Mouse (Mus musculus) kidney, embryonic 16.5 days (tissue): ENCODE measurements around the gene Mctp1. TPM values are rescaled to one million over a fixed set of nuclear protein-coding genes. Genes with fewer than 3 reads are reported as not detected.
A peak's percentile ranks its signal among the peaks of the same experiment; 100 is the strongest.
"Not testable (repeated sequence)": the region's sequence is repeated elsewhere in the genome, so short reads cannot be mapped to it uniquely, and the experiment has no call there.

Experiments
- ATAC-seq: fragments of 200-750 bp; cut with Nextera tagmentation; 2 replicates; pipeline ENCODE4 v1.8.0; 2017; ENCODE audit warnings: moderate TSS enrichment; ENCODE audit not compliant: low FRiP score, low TSS enrichment
- H3K27ac ChIP-seq: fragments of 300-500 bp; sonication (generic); 2 replicates; pipeline ENCODE4 v1.5.1; 2014; ENCODE audit warnings: low read length
- H3K27me3 ChIP-seq: fragments of 300-500 bp; sonication (generic); 2 replicates; pipeline ENCODE4 v1.6.1; 2014; ENCODE audit warnings: low read length, control low read depth, mixed read lengths; ENCODE audit not compliant: insufficient read depth
- H3K36me3 ChIP-seq: fragments of 300-500 bp; sonication (generic); 2 replicates; pipeline ENCODE4 v1.6.1; 2014; ENCODE audit warnings: low read length, control low read depth, mixed read lengths; ENCODE audit not compliant: insufficient read depth
- H3K4me1 ChIP-seq: fragments of 300-500 bp; sonication (generic); 2 replicates; pipeline ENCODE4 v1.6.1; 2014; ENCODE audit warnings: low read length, control low read depth, mixed read lengths; ENCODE audit not compliant: insufficient read depth
- H3K4me2 ChIP-seq: fragments of 300-500 bp; sonication (generic); replicated peaks from 2 replicates; pipeline ENCODE4 v1.6.1; 2014; ENCODE audit warnings: low read depth, low read length
- H3K4me3 ChIP-seq: fragments of 300-500 bp; sonication (generic); 2 replicates; pipeline ENCODE4 v1.5.1; 2014; ENCODE audit warnings: mild to moderate bottlenecking, low read length
- H3K9ac ChIP-seq: fragments of 300-500 bp; sonication (generic); replicated peaks from 2 replicates; pipeline ENCODE4 v1.6.1; 2014; ENCODE audit warnings: low read length
- H3K9me3 ChIP-seq: fragments of 300-500 bp; sonication (generic); 2 replicates; pipeline ENCODE4 v1.6.1; 2016; ENCODE audit warnings: low read length, control low read depth
- WGBS: fragments of 180-500 bp; shearing (Covaris S2); extraction: QIAGEN DNeasy Blood & Tissue Kit; methylation state at CpG from one replicate; pipeline ENCODE4 v1.1.7; 2014; 5-methylcytosine and 5-hydroxymethylcytosine counted together
- polyA plus RNA-seq: library from polyadenylated mRNA; unstranded; fragments of >200 nt; fragmentation: Nextera tagmentation; extraction: Ambion mirVana; gene quantifications from 2 replicates; pipeline ENCODE4 v1.2.1, GENCODE M21; 2015

Mctp1 gene
- polyA plus RNA-seq: 0.27 and 0.35 TPM in 2 replicates

DNA sequence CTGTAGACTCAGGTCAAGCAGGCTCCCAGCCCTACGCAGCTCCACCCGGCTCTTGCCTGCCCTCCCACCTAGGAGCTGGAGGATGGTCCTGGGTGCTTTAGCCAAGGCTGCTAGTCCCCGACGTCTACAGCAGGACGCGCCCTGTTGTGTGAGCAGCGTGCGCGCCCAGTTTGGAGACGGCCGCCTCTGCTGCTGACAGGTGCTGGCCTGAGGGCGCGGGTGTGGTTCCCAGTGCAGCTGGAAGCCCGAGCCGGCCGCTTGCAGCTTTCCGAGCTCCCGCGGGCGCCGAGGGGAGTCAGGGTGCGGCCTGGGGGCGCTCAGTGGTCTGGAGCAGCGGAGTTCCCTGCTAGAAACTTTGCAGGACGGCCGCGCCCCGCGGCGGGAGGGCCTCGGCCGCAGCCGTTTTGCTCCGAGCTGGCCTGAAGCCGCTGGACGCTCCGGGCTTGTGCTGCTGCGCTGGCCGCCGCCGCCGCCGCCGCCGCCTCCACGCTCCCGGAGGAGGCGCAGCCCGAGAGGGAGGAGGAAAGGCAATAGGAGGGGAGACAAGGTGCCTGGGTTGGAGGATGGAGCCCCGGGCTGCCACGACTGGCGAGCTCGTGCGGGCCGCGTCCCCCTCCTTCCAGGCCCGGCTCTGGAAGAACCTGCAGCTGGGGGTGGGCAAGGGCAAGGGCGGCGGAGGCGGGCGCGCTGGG, at the start of gene Mctp1:
Gene Mctp1 (plus strand): TSS at position 564 of the 692 bp plus-strand sequence.
- Histone ChIP-seq H3K36me3 (no peaks in the 10 kb centered on the region), H3K9me3 (no peaks in the 10 kb centered on the region), H3K4me2 (peak within 1 kb of the TSS; percentile 82), H3K9ac (peak within 1 kb of the TSS; percentile 42), H3K4me1 (peaks cover 10% of the 10 kb centered on the region; the same call in 1 of the 2 replicates), H3K27ac (no peak within 1 kb of the TSS), H3K4me3 (peak within 1 kb of the TSS; percentile 52), H3K27me3 (peaks cover 33% of the 10 kb centered on the region)
- ATAC-seq: peak; percentile 97
- WGBS: under 1% methylated on average over 57 of the region's 62 CpGs

DNA sequence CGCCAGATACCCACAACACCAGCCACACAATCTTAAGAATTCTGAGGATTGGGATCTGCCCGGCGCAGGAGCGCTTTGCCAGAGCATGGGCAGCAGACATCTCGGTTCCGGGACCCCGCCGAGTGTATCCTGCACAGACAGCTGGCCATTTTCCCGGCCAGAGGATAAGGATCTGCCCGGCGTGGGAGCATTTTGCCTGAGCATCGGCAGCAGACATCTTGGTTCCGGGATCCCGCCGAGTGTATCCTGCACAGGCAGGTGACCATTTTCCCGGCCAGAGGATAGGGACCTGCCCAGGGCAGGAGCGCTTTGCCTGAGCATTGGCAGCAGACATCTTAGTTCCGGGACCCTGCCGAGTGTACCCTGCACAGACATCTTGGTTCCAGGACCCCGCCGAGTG, 38.4 kb upstream of the Mctp1 start:
- H3K9ac ChIP-seq, H3K4me1 ChIP-seq, H3K9me3 ChIP-seq, H3K27ac ChIP-seq, H3K36me3 ChIP-seq, H3K4me2 ChIP-seq, ATAC-seq, H3K4me3 ChIP-seq, H3K27me3 ChIP-seq: not testable (repeated sequence)
- 71% methylated on average over 19 of the region's 21 CpGs for WGBS

DNA sequence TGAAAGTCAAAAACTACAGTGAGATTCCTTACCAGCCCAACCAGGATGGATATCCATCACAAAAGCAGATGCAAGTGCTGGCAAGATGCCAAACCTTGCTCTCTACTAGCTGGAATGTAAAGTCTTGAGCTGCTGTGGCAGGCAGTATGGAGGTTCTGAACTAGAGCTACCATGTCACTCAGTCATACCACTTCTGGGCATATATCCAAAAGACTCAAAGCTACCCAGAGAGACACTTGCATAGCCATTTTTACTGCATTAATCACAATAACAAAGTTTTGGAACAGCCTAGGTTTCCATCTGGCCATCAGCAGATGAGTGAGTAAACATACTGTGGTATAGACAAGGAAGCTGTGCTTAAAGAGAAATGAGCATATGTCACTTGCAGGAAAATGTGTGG, 25.6 kb upstream of the Mctp1 start:
- ATAC-seq: no peak

DNA sequence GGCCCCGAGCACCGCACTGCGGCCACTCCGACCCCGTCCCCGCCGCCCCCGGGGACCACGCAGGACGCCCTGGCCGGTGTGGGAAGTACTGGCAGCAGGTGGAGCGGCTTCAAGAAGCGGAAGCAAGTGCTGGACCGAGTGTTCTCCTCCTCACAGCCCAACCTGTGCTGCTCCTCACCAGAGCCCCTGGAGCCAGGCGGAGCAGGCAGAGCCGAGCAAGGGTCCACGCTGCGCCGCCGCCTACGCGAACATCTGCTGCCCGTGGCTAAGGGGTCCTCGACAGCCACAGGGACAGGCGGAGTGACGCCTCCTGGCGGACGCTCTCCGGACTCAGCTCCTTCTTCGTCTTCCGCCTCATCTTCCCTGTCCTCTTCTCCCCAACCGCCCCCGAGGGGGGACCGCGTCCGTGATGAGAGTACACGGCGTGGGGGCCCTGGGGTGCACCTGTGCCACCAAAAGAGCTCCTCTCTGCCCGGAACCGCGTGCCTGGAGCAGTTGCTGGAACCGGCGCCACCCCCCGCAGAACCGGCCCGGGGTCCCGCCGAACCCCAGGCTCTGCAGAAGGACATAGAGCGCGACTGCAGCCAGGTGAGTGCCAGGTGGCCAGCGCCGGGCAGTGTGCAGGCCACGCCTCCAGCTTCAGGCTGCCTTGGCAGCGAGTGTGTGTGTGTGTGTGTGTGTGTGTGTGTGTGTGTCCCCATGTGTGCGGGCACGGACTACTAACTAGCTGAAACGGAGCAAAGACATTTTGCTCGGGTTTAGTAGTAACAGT, 515 bp downstream of the Mctp1 start:
- Histone ChIP-seq H3K27me3 (peaks cover 33% of the 10 kb centered on the region), H3K4me3 (peak overlapping the region; percentile 52), H3K27ac (no peak overlapping the region), H3K9me3 (no peaks in the 10 kb centered on the region), H3K4me2 (peak overlapping the region; percentile 82), H3K36me3 (no peaks in the 10 kb centered on the region), H3K4me1 (peaks cover 10% of the 10 kb centered on the region; the same call in 1 of the 2 replicates), H3K9ac (peak overlapping the region; percentile 42)
- ATAC-seq: peak; percentile 94
- 2% methylated on average over 48 of the region's 58 CpGs for whole genome bisulfite sequencing

More for the DNA sequence above, 25.6 kb upstream of the Mctp1 start:
- no peak overlapping the region for H3K4me2 ChIP-seq
- H3K4me3 ChIP-seq: no peak overlapping the region
- H3K4me1 ChIP-seq: no peaks in the 10 kb centered on the region
- no peaks in the 10 kb centered on the region for H3K9me3 ChIP-seq
- H3K27me3 ChIP-seq: no peaks in the 10 kb centered on the region
- H3K27ac ChIP-seq: no peak overlapping the region
- H3K36me3 ChIP-seq: no peaks in the 10 kb centered on the region
- H3K9ac ChIP-seq: no peak overlapping the region

DNA sequence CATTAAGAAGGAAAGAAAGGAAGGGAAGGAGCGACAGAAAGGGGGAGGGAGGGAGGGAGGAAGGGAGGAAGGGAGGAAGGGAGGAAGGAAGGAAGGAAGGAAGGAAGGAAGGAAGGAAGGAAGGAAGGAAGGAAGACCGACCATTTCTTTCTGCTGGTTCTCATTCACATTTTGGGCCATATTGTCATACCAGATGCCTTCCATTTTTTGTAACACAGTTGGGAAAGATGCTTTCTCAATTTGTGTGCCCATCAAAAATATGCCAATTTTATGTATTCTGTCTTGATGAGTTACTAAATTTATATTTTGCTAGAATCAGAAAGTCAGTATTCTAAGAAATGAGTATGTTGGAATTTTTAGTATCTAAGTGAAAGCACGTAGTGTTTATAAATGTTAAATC, 4.3 kb downstream of the Mctp1 start:
- H3K27ac ChIP-seq: no peak overlapping the region
- no peaks in the 10 kb centered on the region for H3K9me3 ChIP-seq
- no peak overlapping the region for H3K4me3 ChIP-seq
- H3K36me3 ChIP-seq: no peaks in the 10 kb centered on the region
- WGBS: 85% methylated on average over 3 of the region's 3 CpGs
- no peak overlapping the region for H3K4me2 ChIP-seq
- H3K9ac ChIP-seq: no peak overlapping the region
- ATAC-seq: no peak
- H3K27me3 ChIP-seq: peaks cover 23% of the 10 kb centered on the region
- H3K4me1 ChIP-seq: peaks cover 10% of the 10 kb centered on the region; the same call in 1 of the 2 replicates

DNA sequence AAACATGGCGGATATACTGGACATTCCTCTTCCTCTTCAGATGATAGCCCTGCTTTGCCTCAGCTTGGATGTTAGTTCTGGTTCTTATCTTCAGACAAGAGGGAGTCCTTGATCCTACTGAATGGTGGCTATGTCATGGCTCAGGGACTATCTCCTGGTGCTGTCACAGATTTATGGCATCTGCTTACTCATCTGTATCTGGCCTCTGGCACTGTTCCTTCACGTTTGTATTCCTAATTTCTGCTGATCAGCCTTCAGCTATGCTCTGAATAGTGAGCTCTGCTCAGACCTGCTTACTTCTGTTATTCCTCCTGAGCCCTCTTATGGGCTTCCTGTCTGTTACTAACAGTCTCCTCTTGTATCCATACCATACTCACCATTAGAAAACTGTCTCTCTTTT, 7.6 kb downstream of the Mctp1 start:
- ATAC-seq: no peak
- Histone ChIP-seq H3K36me3 (no peaks in the 10 kb centered on the region), H3K4me2 (no peak overlapping the region), H3K27ac (no peak overlapping the region), H3K9me3 (no peaks in the 10 kb centered on the region), H3K4me1 (no peaks in the 10 kb centered on the region), H3K9ac (no peak overlapping the region), H3K27me3 (peaks cover 6% of the 10 kb centered on the region; the same call in 1 of the 2 replicates), H3K4me3 (no peak overlapping the region)
- WGBS: 49% methylated on average over 2 of the region's 2 CpGs

DNA sequence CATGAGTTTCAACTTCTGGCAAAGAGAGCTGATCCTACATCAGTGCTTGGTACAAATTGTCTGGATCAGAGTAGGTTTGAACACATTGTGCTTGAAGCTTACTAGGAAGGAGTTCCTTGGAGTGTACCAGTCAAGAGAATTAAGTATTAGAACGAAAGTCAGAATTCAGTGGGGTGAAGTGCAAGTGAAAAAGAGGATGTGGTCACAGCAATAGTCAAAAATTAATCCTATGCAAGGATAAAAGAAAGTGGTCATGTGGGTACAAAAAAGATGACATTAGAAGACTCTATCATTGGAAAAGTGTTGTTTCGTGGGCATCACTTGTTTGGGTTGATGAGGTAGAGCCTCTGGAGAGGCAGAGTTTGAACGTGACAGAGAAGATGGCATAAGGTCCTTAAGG, 8.8 kb downstream of the Mctp1 start:
- Histone ChIP-seq H3K4me1 (no peaks in the 10 kb centered on the region), H3K4me3 (no peak overlapping the region), H3K36me3 (no peaks in the 10 kb centered on the region), H3K9ac (no peak overlapping the region), H3K27me3 (no peaks in the 10 kb centered on the region), H3K9me3 (no peaks in the 10 kb centered on the region), H3K27ac (no peak overlapping the region), H3K4me2 (no peak overlapping the region)
- 84% methylated on average over 3 of the region's 3 CpGs for WGBS
- ATAC-seq: no peak

DNA sequence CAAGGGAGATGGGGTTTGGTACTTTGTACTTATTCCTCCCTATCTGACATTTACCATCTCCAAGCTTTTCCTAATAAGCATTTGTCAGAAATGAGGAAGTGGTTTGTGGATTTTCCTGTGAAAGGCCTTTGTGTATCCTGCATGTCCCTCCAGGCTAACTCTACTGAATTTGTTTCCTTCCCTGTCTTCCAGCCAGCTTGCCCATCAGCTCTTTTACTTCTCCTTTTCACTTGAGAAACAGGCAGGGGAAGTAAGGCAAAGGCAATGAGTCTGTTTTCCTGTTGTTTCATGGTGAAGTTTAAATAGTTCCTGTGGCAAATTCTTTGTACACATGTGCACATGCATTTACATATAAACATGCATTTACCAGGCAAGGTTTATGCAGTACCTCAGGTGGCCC, 11.6 kb downstream of the Mctp1 start:
- H3K27me3 ChIP-seq: no peaks in the 10 kb centered on the region
- no peak overlapping the region for H3K4me2 ChIP-seq
- no peak overlapping the region for H3K4me3 ChIP-seq
- H3K36me3 ChIP-seq: no peaks in the 10 kb centered on the region
- no peaks in the 10 kb centered on the region for H3K4me1 ChIP-seq
- H3K27ac ChIP-seq: no peak overlapping the region
- H3K9me3 ChIP-seq: no peaks in the 10 kb centered on the region
- no peak for ATAC-seq
- no peak overlapping the region for H3K9ac ChIP-seq

DNA sequence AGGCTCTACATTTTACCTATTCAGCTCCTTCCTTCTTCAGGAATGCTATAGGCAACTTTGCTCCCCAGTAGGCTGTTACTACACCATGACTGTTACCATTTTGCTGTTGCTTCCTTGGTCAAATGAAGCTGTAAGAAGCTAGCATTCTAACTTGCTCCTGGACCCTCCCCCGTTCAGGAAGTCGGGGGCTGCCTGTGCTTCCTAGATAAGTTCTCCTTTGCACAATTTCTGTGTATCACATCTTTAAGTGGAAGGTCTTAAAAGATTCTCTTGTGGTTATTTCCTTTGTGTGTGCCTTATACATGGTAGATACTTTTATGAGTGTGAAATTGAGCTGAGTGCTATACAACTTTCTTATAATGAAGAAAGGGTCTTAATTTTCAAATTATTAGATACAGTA, 25.0 kb downstream of the Mctp1 start:
- no peak overlapping the region for H3K4me3 ChIP-seq
- H3K27me3 ChIP-seq: no peaks in the 10 kb centered on the region
- 75% methylated on average over 2 of the region's 2 CpGs for WGBS
- H3K36me3 ChIP-seq: no peaks in the 10 kb centered on the region
- no peaks in the 10 kb centered on the region for H3K4me1 ChIP-seq
- H3K27ac ChIP-seq: no peak overlapping the region
- no peaks in the 10 kb centered on the region for H3K9me3 ChIP-seq
- ATAC-seq: no peak
- no peak overlapping the region for H3K4me2 ChIP-seq
- H3K9ac ChIP-seq: no peak overlapping the region

DNA sequence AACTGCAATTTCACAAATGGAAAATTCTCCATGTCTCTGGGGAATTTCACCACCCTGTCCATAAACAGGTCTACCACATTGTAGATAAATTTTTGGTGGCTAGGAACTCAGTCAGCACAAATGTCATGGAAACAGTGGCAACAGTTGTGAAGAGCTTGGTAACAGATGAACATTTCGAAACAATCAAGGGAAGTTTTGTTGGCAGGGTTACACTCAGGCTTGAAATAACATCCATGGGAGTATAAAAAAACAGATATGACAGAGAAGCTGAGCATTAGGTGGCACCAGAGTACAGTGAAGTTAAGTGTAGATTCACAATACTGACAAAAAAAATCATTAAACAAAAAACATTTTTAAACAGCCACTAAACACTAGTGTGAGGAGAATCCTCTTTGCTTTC, 26.3 kb downstream of the Mctp1 start:
- no peaks in the 10 kb centered on the region for H3K27me3 ChIP-seq
- WGBS: 74% methylated on average over 1 of the region's 1 CpGs
- no peak overlapping the region for H3K4me3 ChIP-seq
- H3K27ac ChIP-seq: no peak overlapping the region
- no peaks in the 10 kb centered on the region for H3K4me1 ChIP-seq
- H3K4me2 ChIP-seq: no peak overlapping the region
- H3K36me3 ChIP-seq: no peaks in the 10 kb centered on the region
- no peak overlapping the region for H3K9ac ChIP-seq
- no peak for ATAC-seq
- H3K9me3 ChIP-seq: no peaks in the 10 kb centered on the region
